Mouse (Mus musculus): Measurements from ENCODE around the gene St6galnac3.

Gene St6galnac3

GRCm38 (mm10) chr3:153174336-153175033, 550.5 kb downstream of the St6galnac3 start:
- in situ Hi-C loops (cut with MboI, MseI) = no loop called here

DNA sequence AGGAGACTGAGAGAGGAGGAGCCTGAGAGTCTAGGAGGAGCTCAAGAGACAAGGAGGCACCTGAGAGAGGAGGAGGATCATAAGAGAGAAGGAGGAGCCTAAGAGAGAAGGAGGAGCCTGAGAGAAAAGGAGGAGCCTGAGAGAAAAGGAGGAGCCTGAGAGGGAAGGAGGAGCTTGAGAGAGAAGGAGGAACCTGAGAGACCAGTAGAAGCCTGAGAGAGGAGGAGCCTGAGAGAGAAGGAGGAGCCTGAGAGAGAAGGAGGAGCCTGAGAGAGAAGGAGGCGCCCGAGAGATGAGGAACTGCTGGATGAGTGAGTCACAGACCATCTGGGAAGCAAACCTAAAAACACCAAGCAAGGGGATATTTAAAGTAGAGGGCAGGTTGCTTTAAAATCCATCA, 551.4 kb downstream of the St6galnac3 start:
- in situ Hi-C loops (cut with MboI, MseI) = no loop called here

DNA sequence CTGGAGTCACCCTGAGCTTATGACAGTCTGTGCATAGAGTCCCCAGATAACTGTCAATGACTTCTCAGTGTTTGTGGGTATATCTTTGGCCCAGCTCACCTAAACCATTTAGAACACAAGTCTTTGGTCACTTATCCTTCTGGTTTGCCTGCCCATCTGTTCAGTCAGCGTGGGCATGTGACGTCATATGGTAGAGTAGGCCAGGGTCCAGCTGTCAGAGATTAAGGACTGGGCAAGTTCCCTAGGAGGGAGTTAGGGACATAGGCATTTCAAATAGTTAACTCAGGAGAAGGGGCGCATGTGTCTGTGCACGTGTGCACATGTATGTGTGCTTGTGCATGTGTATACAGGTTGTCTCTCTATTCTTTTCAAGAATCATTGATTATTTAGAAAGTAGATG, 554.8 kb downstream of the St6galnac3 start:
- in situ Hi-C loops (cut with MboI, MseI) = no loop called here

GRCm38 (mm10) chr3:153169744-153170143, 555.2 kb downstream of the St6galnac3 start:
- in situ Hi-C loops (cut with MboI, MseI) = no loop called here

DNA sequence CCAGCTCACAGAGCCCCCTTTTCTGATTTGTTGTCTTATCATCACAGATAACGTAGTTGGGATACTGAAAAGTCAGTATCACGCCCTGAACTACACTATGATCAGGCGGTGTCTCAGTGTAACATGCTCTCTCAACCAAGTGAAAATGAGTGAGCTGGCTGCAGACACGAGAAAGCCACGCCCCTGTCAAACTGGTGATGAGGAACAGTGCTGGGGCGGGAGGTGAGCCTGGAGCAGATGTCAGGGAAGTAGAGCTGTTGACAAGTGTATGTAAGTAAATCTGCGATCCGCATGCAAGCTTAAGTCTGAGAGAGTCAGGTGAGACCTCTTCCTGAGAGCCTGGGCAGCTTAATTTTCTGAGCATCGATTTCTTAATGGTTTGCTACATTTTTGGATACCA, 563.3 kb downstream of the St6galnac3 start:
- in situ Hi-C loops (cut with MboI, MseI) = no loop called here

DNA sequence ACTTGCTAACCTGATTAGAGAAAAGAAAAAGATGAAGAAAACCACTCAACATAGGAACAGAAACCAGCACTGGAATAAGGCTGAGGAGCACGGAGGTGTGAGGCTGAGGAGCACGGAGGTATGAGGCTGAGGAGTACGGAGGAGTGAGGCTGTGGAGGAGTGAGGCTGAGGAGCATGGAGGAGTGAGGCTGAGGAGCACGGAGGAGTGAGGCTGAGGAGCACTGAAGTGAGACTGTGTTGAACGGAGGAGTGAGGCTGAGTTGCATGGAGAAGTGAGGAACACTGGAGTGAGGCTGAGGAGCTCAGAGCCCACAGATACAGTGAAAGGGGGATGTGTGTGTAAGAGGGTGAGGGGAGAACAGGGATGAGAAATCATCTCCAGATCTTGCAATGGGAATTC, 564.3 kb downstream of the St6galnac3 start:
- in situ Hi-C loops (cut with MboI, MseI) = no loop called here

DNA sequence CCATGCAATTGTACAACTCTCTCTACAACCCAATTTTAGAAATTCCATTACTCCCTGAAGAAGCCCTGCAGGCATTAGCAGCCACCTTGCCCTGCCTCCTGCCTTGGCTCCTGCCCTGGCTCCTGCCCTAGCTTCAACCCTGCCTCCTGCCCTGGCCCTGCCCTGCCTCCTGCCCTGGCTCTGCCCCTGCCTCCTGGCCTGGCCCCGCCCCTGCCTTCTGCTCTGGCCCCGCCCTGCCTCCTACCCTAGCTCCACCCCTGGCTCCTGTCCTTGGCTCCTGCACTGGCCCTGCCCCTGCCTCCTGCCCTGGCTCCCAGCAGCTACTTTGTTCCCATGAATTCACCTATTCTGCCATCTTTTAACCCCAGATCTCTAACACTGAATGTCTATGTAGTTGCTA, 576.1 kb downstream of the St6galnac3 start:
- in situ Hi-C loops (cut with MboI, MseI) = no loop called here

Data from T-helper 17 cell (primary cell).